ENCODE assay signal across 20 mouse cellular contexts in genomic region chr7:49632391-49632790, GRCm38 (mm10). TPM values are rescaled to one million over a fixed set of nuclear protein-coding genes. Genes with fewer than 3 reads are reported as not detected.
DNase-seq lines count a peak whose midpoint lies in the region; ATAC-seq and TF ChIP-seq lines count a peak whose summit lies in the region.
"Had no signal": no experiment of that assay in that cellular context is flagged by ENCODE, and none has a peak within 500 bp of the region (broad histone marks: within the 10 kb centered on the region; RNA-seq: fewer than 3 reads in every experiment).

No protein-coding gene starts in this region.

- no peaks in the 10 kb centered on the region for H3K9me3 ChIP-seq in heart, embryonic 13.5 days
- no peaks in the 10 kb centered on the region for H3K9me3 ChIP-seq in midbrain, embryonic 10.5 days (replicated peaks)
- no peaks in the 10 kb centered on the region for H3K9me3 ChIP-seq in midbrain, postnatal 0 days (ENCODE audit: low read length)

- no peak for ATAC-seq in heart, embryonic 13.5 days (ENCODE audit: extremely low read depth, insufficient number of reproducible peaks, low FRiP score, low TSS enrichment)
- no peak for ATAC-seq in midbrain, postnatal 0 days (ENCODE audit: low FRiP score)
- 0 out of 2 replicates have a peak, but pooled peaks have one; percentile 1 for ATAC-seq in granulocyte monocyte progenitor cell, adult 5-6 weeks (replicated peaks; ENCODE audit: poor library complexity, severe bottlenecking)

- peak overlapping the region; percentile 26; the same call in 1 of the 2 replicates for H3K4me2 ChIP-seq in heart, embryonic 13.5 days
- H3K4me2 ChIP-seq in midbrain, postnatal 0 days (ENCODE audit: low read depth, low read length, poor library complexity, severe bottlenecking), result no peak overlapping the region

- no peak for TF ChIP-seq CTCF in heart, adult 2 months (IDR thresholded peaks at IDR 0.05)
- TF ChIP-seq CTCF in midbrain, postnatal 0 days (IDR thresholded peaks at IDR 0.05), result no peak

- no peaks in the 10 kb centered on the region for H3K79me2 ChIP-seq in heart, adult 2 months (replicated peaks; ENCODE audit: control insufficient read depth, insufficient read depth, low read length)

- no peaks in the 10 kb centered on the region for H3K36me3 ChIP-seq in heart, embryonic 13.5 days
- H3K36me3 ChIP-seq in heart, adult 2 months (ENCODE audit: control insufficient read depth, insufficient read depth, low read length), result no peaks in the 10 kb centered on the region
- H3K36me3 ChIP-seq in midbrain, embryonic 10.5 days, result peaks cover 31% of the 10 kb centered on the region
- H3K36me3 ChIP-seq in midbrain, postnatal 0 days (ENCODE audit: insufficient read depth, low read length), result no peaks in the 10 kb centered on the region

- intact Hi-C loops in heart, adult 2 months (cut with DNase I), result loop anchor here (5.0 kb wide), 1 partner anchor 120 kb away; no protein-coding TSS in a partner anchor

- 5% methylated on average over 24 of the region's 24 CpGs for WGBS in heart, embryonic 13.5 days
- 7% methylated on average over 24 of the region's 24 CpGs for WGBS in heart, adult 2 months
- WGBS in midbrain, embryonic 10.5 days, result 4% methylated on average over 24 of the region's 24 CpGs
- 43% methylated on average over 24 of the region's 24 CpGs for WGBS in midbrain, postnatal 0 days

- TF ChIP-seq POLR2A in heart, adult 2 months (IDR thresholded peaks at IDR 0.05; ENCODE audit: insufficient read depth, low read depth, low read length), result no peak

- H3K4me1 ChIP-seq in heart, embryonic 13.5 days, result peaks cover 28% of the 10 kb centered on the region
- H3K4me1 ChIP-seq in heart, adult 2 months (ENCODE audit: control insufficient read depth, insufficient read depth, low read length), result no peaks in the 10 kb centered on the region
- H3K4me1 ChIP-seq in midbrain, embryonic 10.5 days, result peaks cover 53% of the 10 kb centered on the region
- H3K4me1 ChIP-seq in midbrain, postnatal 0 days (ENCODE audit: insufficient read depth, low read length), result no peaks in the 10 kb centered on the region

- DNase-seq in heart, adult 2 months, result no peak
- DNase-seq in midbrain, embryonic 10.5 days (ENCODE audit: low spot score), result peak; percentile 37
- no peak for DNase-seq in midbrain, postnatal 0 days (ENCODE audit: low spot score)
- peak; percentile 15 for DNase-seq in naive thymus-derived CD4-positive, alpha-beta T cell, adult 2 months (ENCODE audit: low read depth)
- DNase-seq in cerebellum, postnatal 36 days, result no peak
- DNase-seq in right cerebral cortex, postnatal 14 days, result no peak
- DNase-seq: cerebellum, adult 11 months; embryo, embryonic 11 days; kidney, adult 2 months; right cerebral cortex, postnatal 25 days; thymus, postnatal 4 days had no signal

- no peak overlapping the region for H3K27ac ChIP-seq in heart, embryonic 13.5 days (replicated peaks)
- H3K27ac ChIP-seq in heart, adult 2 months, result no peak overlapping the region
- H3K27ac ChIP-seq in midbrain, embryonic 10.5 days (replicated peaks), result peak overlapping the region; percentile 87
- no peak overlapping the region for H3K27ac ChIP-seq in midbrain, postnatal 0 days (ENCODE audit: low read depth, low read length)

- no peak overlapping the region for H3K9ac ChIP-seq in heart, embryonic 13.5 days
- no peak overlapping the region for H3K9ac ChIP-seq in heart, adult 2 months (ENCODE audit: low read depth, low read length)
- H3K9ac ChIP-seq in midbrain, postnatal 0 days (replicated peaks; ENCODE audit: low read length, poor library complexity, severe bottlenecking), result no peak overlapping the region

- TF ChIP-seq EP300 in heart, adult 2 months (IDR thresholded peaks at IDR 0.05; ENCODE audit: insufficient read depth, low read depth, low read length), result no peak

- peak overlapping the region; percentile 20; the same call in 1 of the 2 replicates for H3K4me3 ChIP-seq in heart, embryonic 13.5 days
- H3K4me3 ChIP-seq in heart, adult 2 months, result no peak overlapping the region
- peak overlapping the region; percentile 60 for H3K4me3 ChIP-seq in midbrain, embryonic 10.5 days
- no peak overlapping the region for H3K4me3 ChIP-seq in midbrain, postnatal 0 days (ENCODE audit: low read depth, low read length)

- H3K27me3 ChIP-seq in heart, embryonic 13.5 days (replicated peaks), result peaks cover 98% of the 10 kb centered on the region
- peaks cover 27% of the 10 kb centered on the region for H3K27me3 ChIP-seq in heart, adult 2 months (ENCODE audit: control insufficient read depth, insufficient read depth, low read length)
- H3K27me3 ChIP-seq in midbrain, embryonic 10.5 days (ENCODE audit: low read depth, poor library complexity, severe bottlenecking), result peaks cover 100% of the 10 kb centered on the region
- H3K27me3 ChIP-seq in midbrain, postnatal 0 days (ENCODE audit: insufficient read depth, low read length), result peaks cover 54% of the 10 kb centered on the region

RNA-seq across cellular contexts. Expression of gene Dbx1, which starts 4.3 kb away (rescaled TPM):
- polyA plus RNA-seq in heart, embryonic 13.5 days (2015; fragmentation: Nextera tagmentation; extraction: Ambion mirVana), result not detected in 2 replicates
- not detected for total RNA-seq in heart, adult 2 months (2021)
- not detected in 2 replicates for polyA plus RNA-seq in heart, adult 2 months (2012; rRNA removed)
- 168 and 188 TPM in 2 replicates for polyA plus RNA-seq in midbrain, embryonic 10.5 days (2016; fragmentation: Nextera tagmentation; extraction: Ambion mirVana)
- 0.77 and 1.6 TPM in 2 replicates for total RNA-seq in midbrain, postnatal 0 days (2014; rRNA removed)
- polyA plus RNA-seq in midbrain, postnatal 0 days (2015; fragmentation: Nextera tagmentation; extraction: Ambion mirVana), result 0.84 and 1.2 TPM in 2 replicates
- total RNA-seq in granulocyte monocyte progenitor cell, adult 5-6 weeks (2014; fragmentation: Nextera tagmentation), result not detected in 2 replicates
- not detected in 2 replicates for total RNA-seq in granulocyte monocyte progenitor cell, adult 5-6 weeks (2017)
- total RNA-seq: gastrocnemius, adult 8-10 months; heart, postnatal 25 days; layer of hippocampus, adult 18-20 months; left cerebral cortex, postnatal 14 days; megakaryocyte-erythroid progenitor cell, adult 5-6 weeks had no signal
- polyA plus RNA-seq: activated CD4-positive, CD25-positive, alpha-beta regulatory T cell, adult 4 months; kidney, adult 2 months; liver, embryonic 16.5 days had no signal

Comparison
In these comparisons a context has a peak if more than half of its experiments do, and no peak if none do; other contexts are left out.
1. H3K4me3 ChIP-seq: peak in heart, embryonic 13.5 days (single experiment) and midbrain, embryonic 10.5 days (single experiment); none in heart, adult 2 months (single experiment) and midbrain, postnatal 0 days (single experiment).
2. DNase-seq: peak in midbrain, embryonic 10.5 days (single experiment) and naive thymus-derived CD4-positive, alpha-beta T cell, adult 2 months (single experiment); none in heart, adult 2 months (0 of 2), midbrain, postnatal 0 days (single experiment), cerebellum, postnatal 36 days (0 of 2) and right cerebral cortex, postnatal 14 days (single experiment).
3. RNA of gene Dbx1, which starts 4.3 kb away (polyA plus RNA-seq): 168 to 188 TPM in midbrain, embryonic 10.5 days; 0.84 to 1.2 TPM in midbrain, postnatal 0 days, not detected in heart, embryonic 13.5 days and not detected in heart, adult 2 months; every median in the first group is over 10 times any median in the second.